Mouse (Mus musculus) c-Kit-positive CD71-positive TER-119-positive erythroid progenitor cells, embryonic 14.5 days (primary cell): Measurements from ENCODE around the gene Hk2.

Source experiments
- DNase-seq: peaks from one replicate; pipeline ENCODE4 v3.0.0-alpha.2; 2013; ENCODE audit warnings: low spot score

Hk2 gene

GRCm38 (mm10) chr6:82774321-82774764 lies at the start of gene Hk2:
Hk2 (minus strand) TSS chr6:82774454.
- DNase-seq: peak; percentile 87

GRCm38 (mm10) chr6:82821758-82822253 lies 47.6 kb upstream of the Hk2 start:
- DNase-seq: peak; percentile 41

- DNase-seq: no peak
Measured at GRCm38 (mm10) chr6:82820716-82821115, 46.5 kb upstream of the Hk2 start.

- DNase-seq: no peak
Measured at GRCm38 (mm10) chr6:82814821-82815220, 40.6 kb upstream of the Hk2 start.

GRCm38 (mm10) chr6:82807984-82808700 lies 33.9 kb upstream of the Hk2 start:
- no peak for DNase-seq

GRCm38 (mm10) chr6:82806971-82807370 lies 32.7 kb upstream of the Hk2 start:
- DNase-seq: no peak

- DNase-seq: no peak
Measured at GRCm38 (mm10) chr6:82806503-82806902, 32.2 kb upstream of the Hk2 start.

- no peak for DNase-seq
Measured at GRCm38 (mm10) chr6:82805894-82806293, 31.6 kb upstream of the Hk2 start.

GRCm38 (mm10) chr6:82804984-82805383 lies 30.7 kb upstream of the Hk2 start:
- DNase-seq: no peak

- no peak for DNase-seq
Measured at GRCm38 (mm10) chr6:82798202-82798737, 24.0 kb upstream of the Hk2 start.

- no peak for DNase-seq
Measured at GRCm38 (mm10) chr6:82797300-82797839, 23.1 kb upstream of the Hk2 start.

GRCm38 (mm10) chr6:82790864-82791263 lies 16.6 kb upstream of the Hk2 start:
- no peak for DNase-seq

GRCm38 (mm10) chr6:82783906-82784305 lies 9.7 kb upstream of the Hk2 start:
- DNase-seq: no peak

GRCm38 (mm10) chr6:82780802-82781393 lies 6.6 kb upstream of the Hk2 start:
- DNase-seq: no peak

GRCm38 (mm10) chr6:82780369-82780768 lies 6.1 kb upstream of the Hk2 start:
- DNase-seq: no peak

GRCm38 (mm10) chr6:82777124-82777654 lies 2.9 kb upstream of the Hk2 start:
- DNase-seq: no peak

GRCm38 (mm10) chr6:82775386-82775785 lies 1.1 kb upstream of the Hk2 start:
- no peak for DNase-seq

GRCm38 (mm10) chr6:82773261-82774131 lies 758 bp downstream of the Hk2 start:
- no peak for DNase-seq

GRCm38 (mm10) chr6:82772451-82773101 lies 1.7 kb downstream of the Hk2 start:
- DNase-seq: no peak

GRCm38 (mm10) chr6:82771981-82772409 lies 2.3 kb downstream of the Hk2 start:
- DNase-seq: peak; percentile 47

GRCm38 (mm10) chr6:82771059-82771458 lies 3.2 kb downstream of the Hk2 start:
- DNase-seq: no peak
